Mouse (Mus musculus) stomach, adult 2 months (tissue): ENCODE measurements around the gene Klf4. TPM values are rescaled to one million over a fixed set of nuclear protein-coding genes. Genes with fewer than 3 reads are reported as not detected.

Experiments
- polyA plus RNA-seq: library from polyadenylated mRNA; depleted of rRNA; stranded (reverse); fragments of >200 nt; gene quantifications from 2 replicates; pipeline ENCODE4 v1.2.3, GENCODE M21; 2012; rRNA removed

Gene Klf4
- 281 and 282 TPM in 2 replicates for polyA plus RNA-seq

GRCm38 (mm10) chr4:55532407-55533195, at the start of gene Klf4:
Gene Klf4 (minus strand): TSS chr4:55532466.

Other genes with a start within 250 kb of the Klf4 start
- 115 and 185 TPM in 2 replicates for gene Rad23b, start 182.4 kb downstream of the Klf4 start, polyA plus RNA-seq